Mouse (Mus musculus) brain, embryonic 14.5 days (tissue): Measurements from ENCODE around the gene Wdr90.
A peak's percentile ranks its signal among the peaks of the same experiment; 100 is the strongest.
"Not testable (repeated sequence)": the region's sequence is repeated elsewhere in the genome, so short reads cannot be mapped to it uniquely, and the experiment has no call there.

ENCODE experiments used
- CTCF ChIP-seq: fragments of 200-500 bp; IDR thresholded peaks from 2 replicates; pipeline ENCODE4 v1.5.1; 2012; ENCODE audit warnings: inconsistent platforms, mild to moderate bottlenecking, moderate library complexity, borderline replicate concordance; ENCODE audit not compliant: insufficient read depth, insufficient read length; ENCODE audit errors: extremely low read depth
- POLR2A ChIP-seq: fragments of 200-500 bp; IDR thresholded peaks from 2 replicates; pipeline ENCODE4 v1.6.1; 2012; ENCODE audit warnings: mild to moderate bottlenecking, inconsistent platforms, borderline replicate concordance; ENCODE audit not compliant: poor library complexity, insufficient read depth, insufficient read length, severe bottlenecking; ENCODE audit errors: extremely low read depth

- TF ChIP-seq CTCF: peak; percentile 9; the same call in 1 of the 2 replicates
- TF ChIP-seq POLR2A: not testable (repeated sequence)
Measured at GRCm38 (mm10) chr17:25807452-25807851, 53.8 kb downstream of the Wdr90 start.
